Mouse (Mus musculus) liver, embryonic 13.5 days (tissue): Measurements from ENCODE around the gene Col23a1. TPM values are rescaled to one million over a fixed set of nuclear protein-coding genes. Genes with fewer than 3 reads are reported as not detected.
"Not testable (repeated sequence)": the region's sequence is repeated elsewhere in the genome, so short reads cannot be mapped to it uniquely, and the experiment has no call there.

Experiments
- ATAC-seq: fragments of 200-750 bp; cut with Nextera tagmentation; 2 replicates; pipeline ENCODE4 v1.8.0; 2017; ENCODE audit warnings: low read depth, mild to moderate bottlenecking, moderate number of reproducible peaks, moderate library complexity
- DNase-seq: peaks from one replicate; pipeline ENCODE4 v3.0.0; 2022
- H3K27ac ChIP-seq: fragments of 300-500 bp; sonication (generic); 2 replicates; pipeline ENCODE4 v1.5.1; 2015; ENCODE audit warnings: moderate library complexity, mild to moderate bottlenecking, inconsistent platforms
- H3K27me3 ChIP-seq: fragments of 300-500 bp; sonication (generic); 2 replicates; pipeline ENCODE4 v1.6.1; 2015; ENCODE audit warnings: mild to moderate bottlenecking, inconsistent platforms
- H3K36me3 ChIP-seq: fragments of 300-500 bp; sonication (generic); 2 replicates; pipeline ENCODE4 v1.6.1; 2015; ENCODE audit warnings: mild to moderate bottlenecking, inconsistent platforms
- H3K4me1 ChIP-seq: fragments of 300-500 bp; sonication (generic); replicated peaks from 2 replicates; pipeline ENCODE4 v1.6.1; 2015; ENCODE audit warnings: inconsistent platforms
- H3K4me2 ChIP-seq: fragments of 300-500 bp; sonication (generic); 2 replicates; pipeline ENCODE4 v1.6.1; 2015; ENCODE audit warnings: inconsistent platforms, mild to moderate bottlenecking, moderate library complexity
- H3K4me3 ChIP-seq: fragments of 300-500 bp; sonication (generic); replicated peaks from 2 replicates; pipeline ENCODE4 v1.5.1; 2015; ENCODE audit warnings: mild to moderate bottlenecking, inconsistent platforms
- H3K9ac ChIP-seq: fragments of 300-500 bp; sonication (generic); 2 replicates; pipeline ENCODE4 v1.6.1; 2015; ENCODE audit warnings: mild to moderate bottlenecking, inconsistent platforms
- H3K9me3 ChIP-seq: fragments of 300-500 bp; sonication (generic); replicated peaks from 2 replicates; pipeline ENCODE4 v1.6.1; 2016; ENCODE audit warnings: inconsistent platforms
- WGBS: fragments of 180-500 bp; shearing (Covaris S2); methylation state at CpG from one replicate; pipeline ENCODE4 v1.1.7; 2015; ENCODE audit not compliant: insufficient replicate concordance; 5-methylcytosine and 5-hydroxymethylcytosine counted together
- polyA plus RNA-seq: library from polyadenylated mRNA; unstranded; fragments of >200 nt; fragmentation: Nextera tagmentation; extraction: Ambion mirVana; gene quantifications from 2 replicates; pipeline ENCODE4 v1.2.1, GENCODE M21; 2015

Col23a1 gene
- polyA plus RNA-seq, 1 experiment from 2014 or later: 0.30 TPM

DNA sequence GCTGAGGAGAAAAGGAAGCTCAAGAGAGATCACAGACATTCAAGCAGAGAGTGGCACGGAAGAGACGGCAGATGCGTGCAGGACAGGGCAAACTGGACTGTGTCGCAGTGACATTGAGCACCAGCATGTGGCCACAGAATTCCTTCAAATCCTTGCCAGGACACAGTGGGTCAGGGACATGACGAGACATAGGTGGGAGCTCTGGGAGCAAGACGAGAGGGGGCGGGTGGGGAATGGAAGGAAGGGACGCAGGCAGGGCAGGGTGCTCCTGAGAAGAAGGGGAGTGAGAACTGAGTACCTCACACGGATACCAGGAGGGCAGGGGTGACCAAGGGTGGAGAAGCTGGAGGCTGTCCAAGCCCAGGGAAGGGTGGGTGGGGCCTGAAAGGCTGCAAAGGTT is 61.4 kb downstream of the Col23a1 start:
- Histone ChIP-seq H3K36me3 (no peaks in the 10 kb centered on the region), H3K27me3 (no peaks in the 10 kb centered on the region), H3K4me1 (no peaks in the 10 kb centered on the region), H3K4me2 (no peak overlapping the region), H3K9ac (no peak overlapping the region), H3K27ac (no peak overlapping the region), H3K4me3 (no peak overlapping the region), H3K9me3 (no peaks in the 10 kb centered on the region)
- 68% methylated on average over 9 of the region's 9 CpGs for WGBS
- ATAC-seq (no peak), DNase-seq (no peak)

DNA sequence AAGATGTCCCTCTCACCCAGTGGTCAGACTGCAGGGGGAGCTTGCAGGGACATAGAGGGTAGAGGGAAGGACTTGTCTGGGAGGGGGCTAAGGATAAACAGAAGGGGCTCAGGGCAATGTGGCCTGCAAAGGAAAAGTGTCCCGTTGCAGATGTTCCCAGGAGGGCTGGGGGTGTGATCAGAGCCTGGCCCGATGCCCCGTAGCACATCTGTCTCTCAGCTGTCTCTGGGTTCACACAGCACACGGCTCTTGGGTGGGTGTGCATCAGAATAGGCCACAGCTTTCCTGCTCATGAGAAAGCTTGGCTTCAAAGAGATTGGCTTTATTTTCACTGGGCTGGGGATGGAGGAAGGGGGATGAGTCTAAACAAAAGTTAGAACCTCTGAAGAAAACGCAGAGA is 62.1 kb downstream of the Col23a1 start:
- no peaks in the 10 kb centered on the region for H3K9me3 ChIP-seq
- no peaks in the 10 kb centered on the region for H3K27me3 ChIP-seq
- no peak overlapping the region for H3K27ac ChIP-seq
- no peak overlapping the region for H3K4me2 ChIP-seq
- no peaks in the 10 kb centered on the region for H3K36me3 ChIP-seq
- no peak for ATAC-seq
- no peak for DNase-seq
- WGBS: 52% methylated on average over 5 of the region's 5 CpGs
- H3K9ac ChIP-seq: no peak overlapping the region
- H3K4me1 ChIP-seq: no peaks in the 10 kb centered on the region
- no peak overlapping the region for H3K4me3 ChIP-seq

- DNase-seq: no peak
- no peaks in the 10 kb centered on the region for H3K4me1 ChIP-seq
- H3K4me3 ChIP-seq: no peak overlapping the region
- no peak overlapping the region for H3K4me2 ChIP-seq
- H3K9me3 ChIP-seq: no peaks in the 10 kb centered on the region
- ATAC-seq: no peak
- 67% methylated on average over 5 of the region's 5 CpGs for WGBS
- no peak overlapping the region for H3K27ac ChIP-seq
- no peaks in the 10 kb centered on the region for H3K27me3 ChIP-seq
- no peak overlapping the region for H3K9ac ChIP-seq
- no peaks in the 10 kb centered on the region for H3K36me3 ChIP-seq
These were observed 64.0 kb downstream of the Col23a1 start for GRCm38 (mm10) chr11:51353746-51354145.

GRCm38 (mm10) chr11:51358981-51359380 is 69.3 kb downstream of the Col23a1 start:
- not testable (repeated sequence) for H3K27me3 ChIP-seq, H3K9me3 ChIP-seq, H3K36me3 ChIP-seq, H3K27ac ChIP-seq, H3K4me1 ChIP-seq, ATAC-seq, H3K4me2 ChIP-seq, DNase-seq, H3K9ac ChIP-seq, H3K4me3 ChIP-seq
- WGBS: 71% methylated on average over 9 of the region's 9 CpGs

- 69% methylated on average over 5 of the region's 5 CpGs for WGBS
- Histone ChIP-seq H3K27ac (no peak overlapping the region), H3K27me3 (no peaks in the 10 kb centered on the region), H3K4me2 (no peak overlapping the region), H3K4me3 (no peak overlapping the region), H3K36me3 (no peaks in the 10 kb centered on the region), H3K4me1 (no peaks in the 10 kb centered on the region), H3K9ac (no peak overlapping the region), H3K9me3 (no peaks in the 10 kb centered on the region)
- DNase-seq (no peak), ATAC-seq (no peak)
These were observed 74.6 kb downstream of the Col23a1 start for GRCm38 (mm10) chr11:51364353-51364752.

GRCm38 (mm10) chr11:51367334-51367733 is 77.6 kb downstream of the Col23a1 start:
- H3K27me3 ChIP-seq: no peaks in the 10 kb centered on the region
- no peaks in the 10 kb centered on the region for H3K36me3 ChIP-seq
- DNase-seq (no peak), ATAC-seq (no peak)
- H3K4me1 ChIP-seq: no peaks in the 10 kb centered on the region
- H3K27ac ChIP-seq: no peak overlapping the region
- no peak overlapping the region for H3K4me2 ChIP-seq
- no peak overlapping the region for H3K4me3 ChIP-seq
- no peaks in the 10 kb centered on the region for H3K9me3 ChIP-seq
- no peak overlapping the region for H3K9ac ChIP-seq
- 18% methylated on average over 5 of the region's 5 CpGs for WGBS

GRCm38 (mm10) chr11:51370273-51370672 is 80.6 kb downstream of the Col23a1 start:
- Histone ChIP-seq H3K27ac (no peak overlapping the region), H3K36me3 (no peaks in the 10 kb centered on the region), H3K4me1 (no peaks in the 10 kb centered on the region), H3K9ac (no peak overlapping the region), H3K4me2 (no peak overlapping the region), H3K9me3 (no peaks in the 10 kb centered on the region), H3K27me3 (no peaks in the 10 kb centered on the region), H3K4me3 (no peak overlapping the region)
- ATAC-seq (no peak), DNase-seq (no peak)
- 37% methylated on average over 4 of the region's 4 CpGs for WGBS

GRCm38 (mm10) chr11:51371321-51371720 is 81.6 kb downstream of the Col23a1 start:
- Histone ChIP-seq H3K9ac (no peak overlapping the region), H3K9me3 (no peaks in the 10 kb centered on the region), H3K27ac (no peak overlapping the region), H3K27me3 (no peaks in the 10 kb centered on the region), H3K36me3 (no peaks in the 10 kb centered on the region), H3K4me3 (no peak overlapping the region), H3K4me1 (no peaks in the 10 kb centered on the region), H3K4me2 (no peak overlapping the region)
- no peak for ATAC-seq
- no peak for DNase-seq
- 52% methylated on average over 4 of the region's 4 CpGs for WGBS

DNA sequence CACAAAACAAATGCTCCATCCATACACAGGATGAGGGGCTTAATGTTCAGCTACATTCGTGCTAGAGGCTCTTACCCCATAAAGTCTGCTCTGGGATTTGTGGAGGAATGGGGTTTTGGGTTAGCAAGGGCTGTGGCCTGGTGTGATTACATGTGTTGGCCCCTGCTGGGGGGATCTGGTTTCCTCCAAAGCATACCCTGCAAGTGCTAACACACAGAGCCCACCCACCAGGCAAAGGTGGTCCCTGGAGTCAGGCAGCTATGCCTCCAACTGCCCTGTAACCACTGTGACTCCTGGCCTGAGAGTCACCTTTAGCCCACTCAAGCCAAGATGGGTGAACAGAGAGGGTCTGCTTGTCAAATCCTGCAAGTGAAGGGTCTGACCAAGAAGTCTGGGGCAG is 82.2 kb downstream of the Col23a1 start:
- no peak overlapping the region for H3K4me2 ChIP-seq
- H3K4me1 ChIP-seq: no peaks in the 10 kb centered on the region
- ATAC-seq: no peak
- no peak overlapping the region for H3K4me3 ChIP-seq
- no peaks in the 10 kb centered on the region for H3K27me3 ChIP-seq
- WGBS: 56% methylated on average over 1 of the region's 1 CpGs
- H3K27ac ChIP-seq: no peak overlapping the region
- no peaks in the 10 kb centered on the region for H3K9me3 ChIP-seq
- H3K9ac ChIP-seq: no peak overlapping the region
- H3K36me3 ChIP-seq: no peaks in the 10 kb centered on the region
- DNase-seq: no peak

DNA sequence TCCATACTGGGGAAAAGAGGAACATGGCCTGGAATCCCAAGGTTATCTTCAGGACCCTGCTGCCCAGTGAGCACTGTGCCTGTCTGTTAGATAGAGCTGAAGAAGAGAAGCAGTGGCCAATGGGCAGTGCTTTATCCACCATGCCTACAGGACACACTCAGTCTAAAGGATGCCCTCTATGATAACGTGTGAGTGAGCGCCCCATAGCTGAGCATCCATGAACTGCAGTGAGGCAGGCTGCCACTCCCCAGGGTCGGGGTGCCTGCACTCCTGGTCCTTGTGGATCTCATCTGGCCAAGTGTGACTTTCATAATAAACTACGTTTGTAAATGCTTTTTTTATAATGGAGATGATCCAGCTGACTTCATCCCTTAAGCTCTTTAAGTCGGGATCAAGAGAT is 87.5 kb downstream of the Col23a1 start:
- ATAC-seq: no peak
- Histone ChIP-seq H3K36me3 (no peaks in the 10 kb centered on the region), H3K4me1 (no peaks in the 10 kb centered on the region), H3K4me2 (no peak overlapping the region), H3K9ac (no peak overlapping the region), H3K4me3 (no peak overlapping the region), H3K9me3 (no peaks in the 10 kb centered on the region), H3K27ac (no peak overlapping the region), H3K27me3 (no peaks in the 10 kb centered on the region)
- DNase-seq: no peak
- 46% methylated on average over 5 of the region's 5 CpGs for WGBS

DNA sequence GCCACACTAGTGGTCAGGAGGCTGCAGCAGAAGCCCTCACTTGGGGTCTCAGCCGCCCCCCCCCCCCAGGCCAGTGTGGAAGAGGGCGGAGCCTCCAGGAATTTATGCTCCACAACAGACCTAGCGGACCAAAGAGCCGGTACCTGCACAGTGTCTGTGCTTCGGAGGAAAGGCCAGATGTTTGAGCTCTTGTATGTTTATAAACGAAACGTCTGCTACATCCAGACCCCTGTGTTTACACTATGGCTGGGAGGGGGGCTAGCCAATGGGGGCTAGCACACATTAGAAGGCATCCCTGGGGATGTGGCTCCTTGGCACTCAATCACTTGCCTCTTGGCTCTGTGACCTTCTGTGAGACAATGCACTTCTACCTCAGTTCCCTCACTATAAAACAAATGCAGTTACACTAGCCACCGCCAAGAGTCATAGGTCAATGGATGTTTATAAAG is 99.2 kb downstream of the Col23a1 start:
- DNase-seq (no peak), ATAC-seq (no peak)
- H3K27me3 ChIP-seq: peaks cover 3% of the 10 kb centered on the region; the same call in 1 of the 2 replicates
- H3K27ac ChIP-seq: no peak overlapping the region
- no peaks in the 10 kb centered on the region for H3K9me3 ChIP-seq
- peaks cover 8% of the 10 kb centered on the region for H3K4me1 ChIP-seq
- no peak overlapping the region for H3K4me2 ChIP-seq
- no peak overlapping the region for H3K9ac ChIP-seq
- H3K4me3 ChIP-seq: no peak overlapping the region
- WGBS: 64% methylated on average over 8 of the region's 8 CpGs
- no peaks in the 10 kb centered on the region for H3K36me3 ChIP-seq

DNA sequence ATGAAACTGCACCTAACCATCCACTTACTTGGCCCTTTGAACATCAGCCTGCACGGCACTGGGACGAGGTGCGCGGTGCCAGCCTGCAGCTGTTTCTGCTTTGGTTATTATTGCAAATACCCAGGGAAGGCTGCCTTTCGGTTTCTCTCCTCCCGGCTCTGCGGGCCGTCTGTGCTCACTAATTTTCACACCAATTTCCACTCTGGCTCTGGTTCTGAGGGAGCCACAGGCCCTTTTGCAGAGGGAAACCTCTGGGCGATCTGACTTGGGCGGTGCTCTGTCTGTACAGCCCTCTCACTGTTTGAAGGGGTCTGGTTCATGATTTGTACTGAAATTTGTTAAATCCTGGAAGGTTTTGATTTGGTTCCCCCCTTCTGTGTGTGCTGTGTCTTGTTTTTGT is 100.0 kb downstream of the Col23a1 start:
- Histone ChIP-seq H3K9ac (no peak overlapping the region), H3K9me3 (no peaks in the 10 kb centered on the region), H3K4me3 (no peak overlapping the region), H3K36me3 (no peaks in the 10 kb centered on the region), H3K27ac (no peak overlapping the region), H3K4me2 (no peak overlapping the region), H3K4me1 (peaks cover under 1% of the 10 kb centered on the region; the same call in 1 of the 2 replicates), H3K27me3 (peaks cover 8% of the 10 kb centered on the region; the same call in 1 of the 2 replicates)
- DNase-seq: no peak
- no peak for ATAC-seq
- 82% methylated on average over 10 of the region's 10 CpGs for WGBS
